Mouse (Mus musculus) MEL (cell line): ENCODE measurements around the gene Slc25a28. TPM values are rescaled to one million over a fixed set of nuclear protein-coding genes. Genes with fewer than 3 reads are reported as not detected.

ENCODE experiments used
- DNase-seq: peaks from one replicate; pipeline ENCODE4 v3.0.0; 2011; ENCODE audit warnings: low read depth, low spot score
- H3K27ac ChIP-seq: 2 replicates; pipeline ENCODE4 v1.5.1; 2012; ENCODE audit warnings: low read depth, mild to moderate bottlenecking, control low read depth, low read length, moderate library complexity; ENCODE audit not compliant: control insufficient read depth
- H3K27me3 ChIP-seq, 2 experiments: fragments of 150-350 bp in 1 of 2; sonication (generic) in 1 of 2; 2 replicates each; pipeline ENCODE4 v1.6.1; 2012; ENCODE audit warnings: low read length in 2 of 2, mild to moderate bottlenecking in 2 of 2, improper control_type of control experiment in 1 of 2, moderate library complexity in 1 of 2; ENCODE audit not compliant: insufficient read depth in 2 of 2, control insufficient read depth in 1 of 2
- H3K36me3 ChIP-seq, 2 experiments: 2 replicates each; pipeline ENCODE4 v1.6.1; 2012 to 2014; ENCODE audit warnings: low read length in 2 of 2, improper control_type of control experiment in 1 of 2, inconsistent platforms in 1 of 2, mild to moderate bottlenecking in 1 of 2; ENCODE audit not compliant: insufficient read depth in 2 of 2, control insufficient read depth in 1 of 2
- H3K4me1 ChIP-seq, 2 experiments: fragments of 150-350 bp in 1 of 2; sonication (generic) in 1 of 2; 2 replicates each; pipeline ENCODE4 v1.6.1; 2012; ENCODE audit warnings: low read length in 2 of 2, improper control_type of control experiment in 1 of 2, mild to moderate bottlenecking in 1 of 2; ENCODE audit not compliant: insufficient read depth in 2 of 2, control insufficient read depth in 1 of 2
- H3K4me3 ChIP-seq, 2 experiments: fragments of 150-350 bp in 1 of 2; sonication (generic) in 1 of 2; 2 replicates each; pipeline ENCODE4 v1.5.1; 2012; ENCODE audit warnings: low read depth in 2 of 2, low read length in 2 of 2, mild to moderate bottlenecking in 2 of 2, moderate library complexity in 2 of 2, control low read depth in 1 of 2, improper control_type of control experiment in 1 of 2; ENCODE audit not compliant: control insufficient read depth in 1 of 2, insufficient read depth in 1 of 2
- H3K79me2 ChIP-seq: 2 replicates; pipeline ENCODE4 v1.6.1; 2012; ENCODE audit warnings: mild to moderate bottlenecking, low read length, moderate library complexity; ENCODE audit not compliant: control insufficient read depth, poor library complexity, insufficient read depth
- H3K9ac ChIP-seq: 2 replicates; pipeline ENCODE4 v1.6.1; 2012; ENCODE audit warnings: low read depth, mild to moderate bottlenecking, control low read depth, low read length, moderate library complexity; ENCODE audit not compliant: control insufficient read depth, poor library complexity, severe bottlenecking
- H3K9me3 ChIP-seq: fragments of 150-350 bp; sonication (generic); replicated peaks from 2 replicates; pipeline ENCODE4 v1.6.1; 2012; ENCODE audit warnings: mild to moderate bottlenecking, low read length, improper control_type of control experiment, moderate library complexity; ENCODE audit not compliant: insufficient read depth
- BHLHE40 ChIP-seq: IDR thresholded peaks from 2 replicates; pipeline ENCODE4 v1.6.1; 2012; ENCODE audit warnings: low read depth, mild to moderate bottlenecking, inconsistent platforms, low read length, improper control_type of control experiment, borderline replicate concordance
- CHD1 ChIP-seq: IDR thresholded peaks from 2 replicates; pipeline ENCODE4 v1.6.1; 2012; ENCODE audit warnings: low read depth, mild to moderate bottlenecking, inconsistent platforms, low read length, improper control_type of control experiment
- CTCF ChIP-seq, 3 experiments: IDR thresholded peaks in 2 of 3; conservative IDR thresholded peaks in 1 of 3; 2 replicates each; pipeline ENCODE4 v1.5.1; 2011 to 2012; ENCODE audit warnings: low read length in 3 of 3, low read depth in 2 of 3, mild to moderate bottlenecking in 2 of 3, improper control_type of control experiment in 1 of 3, inconsistent platforms in 1 of 3, mixed read lengths in 1 of 3, moderate library complexity in 1 of 3; ENCODE audit not compliant: control insufficient read depth in 1 of 3, insufficient read depth in 1 of 3, poor library complexity in 1 of 3, severe bottlenecking in 1 of 3
- E2F4 ChIP-seq: IDR thresholded peaks from 2 replicates; pipeline ENCODE4 v1.6.1; 2011; ENCODE audit warnings: low read depth, low read length, improper control_type of control experiment, borderline replicate concordance
- EP300 ChIP-seq, 2 experiments: IDR thresholded peaks; 2 replicates each; pipeline ENCODE4 v1.6.1; 2011; ENCODE audit warnings: improper control_type of control experiment in 2 of 2, low read length in 2 of 2, low read depth in 1 of 2, mild to moderate bottlenecking in 1 of 2
- ETS1 ChIP-seq: IDR thresholded peaks from 2 replicates; pipeline ENCODE4 v1.6.1; 2012; ENCODE audit warnings: low read depth, mild to moderate bottlenecking, inconsistent platforms, low read length, improper control_type of control experiment, moderate library complexity
- GABPA ChIP-seq: IDR thresholded peaks from 2 replicates; pipeline ENCODE4 v1.6.1; 2012; ENCODE audit warnings: low read depth, mild to moderate bottlenecking, inconsistent platforms, low read length, improper control_type of control experiment, moderate library complexity
- GATA1 ChIP-seq: IDR thresholded peaks from 2 replicates; pipeline ENCODE4 v1.6.1; 2011; ENCODE audit warnings: low read depth, low read length, improper control_type of control experiment
- HCFC1 ChIP-seq: IDR thresholded peaks from 2 replicates; pipeline ENCODE4 v1.6.1; 2012; ENCODE audit warnings: low read depth, mild to moderate bottlenecking, inconsistent platforms, low read length, improper control_type of control experiment, moderate library complexity
- JUND ChIP-seq: IDR thresholded peaks from 2 replicates; pipeline ENCODE4 v1.6.1; 2011; ENCODE audit warnings: low read depth, mild to moderate bottlenecking, improper control_type of control experiment, low read length
- KAT2A ChIP-seq: conservative IDR thresholded peaks from 2 replicates; pipeline ENCODE4 v1.6.1; 2012; ENCODE audit warnings: low read depth, low read length, improper control_type of control experiment, inconsistent platforms
- MAX ChIP-seq: IDR thresholded peaks from 2 replicates; pipeline ENCODE4 v1.6.1; 2011; ENCODE audit warnings: low read length, improper control_type of control experiment
- MEF2A ChIP-seq: IDR thresholded peaks from 2 replicates; pipeline ENCODE4 v1.6.1; 2014; ENCODE audit warnings: low read depth, mild to moderate bottlenecking, inconsistent platforms, low read length, improper control_type of control experiment; ENCODE audit not compliant: poor library complexity, insufficient replicate concordance, severe bottlenecking; ENCODE audit errors: extremely low read depth
- MXI1 ChIP-seq: IDR thresholded peaks from 2 replicates; pipeline ENCODE4 v1.6.1; 2011; ENCODE audit warnings: mild to moderate bottlenecking, low read depth, low read length, improper control_type of control experiment
- MYB ChIP-seq: IDR thresholded peaks from 2 replicates; pipeline ENCODE4 v1.6.1; 2011; ENCODE audit warnings: mild to moderate bottlenecking, low read depth, low read length, improper control_type of control experiment
- NELFE ChIP-seq: IDR thresholded peaks from 2 replicates; pipeline ENCODE4 v1.6.1; 2011; ENCODE audit warnings: low read depth, low read length, improper control_type of control experiment
- POLR2A ChIP-seq, 2 experiments: IDR thresholded peaks; 2 replicates each; pipeline ENCODE4 v1.6.1; 2011 to 2012; ENCODE audit warnings: low read length in 2 of 2, mild to moderate bottlenecking in 2 of 2, control low read depth in 1 of 2, improper control_type of control experiment in 1 of 2, low read depth in 1 of 2, moderate library complexity in 1 of 2; ENCODE audit not compliant: control insufficient read depth in 1 of 2, insufficient read depth in 1 of 2, poor library complexity in 1 of 2
- POLR2AphosphoS2 ChIP-seq: IDR thresholded peaks from 2 replicates; pipeline ENCODE4 v1.6.1; 2011; ENCODE audit warnings: low read length, improper control_type of control experiment
- POLR2AphosphoS5 ChIP-seq: IDR thresholded peaks from 2 replicates; pipeline ENCODE4 v1.6.1; 2012; ENCODE audit warnings: low read depth, borderline replicate concordance, mild to moderate bottlenecking, inconsistent platforms, low read length, moderate library complexity, mixed read lengths
- RAD21 ChIP-seq: IDR thresholded peaks from 2 replicates; pipeline ENCODE4 v1.6.1; 2011; ENCODE audit warnings: mild to moderate bottlenecking, low read depth, low read length, improper control_type of control experiment
- RCOR1 ChIP-seq: IDR thresholded peaks from 2 replicates; pipeline ENCODE4 v1.6.1; 2012; ENCODE audit warnings: low read depth, mild to moderate bottlenecking, inconsistent platforms, low read length, improper control_type of control experiment
- SMC3 ChIP-seq: IDR thresholded peaks from 2 replicates; pipeline ENCODE4 v1.6.1; 2011; ENCODE audit warnings: low read depth, low read length, improper control_type of control experiment
- TAL1 ChIP-seq: IDR thresholded peaks from 2 replicates; pipeline ENCODE4 v1.6.1; 2012; ENCODE audit warnings: mild to moderate bottlenecking, inconsistent platforms, low read length, moderate library complexity, mixed read lengths
- TBP ChIP-seq: IDR thresholded peaks from 2 replicates; pipeline ENCODE4 v1.8.0; 2011; ENCODE audit warnings: low read depth, low read length, improper control_type of control experiment
- USF1 ChIP-seq: IDR thresholded peaks from 2 replicates; pipeline ENCODE4 v1.6.1; 2014; ENCODE audit warnings: low read depth, mild to moderate bottlenecking, inconsistent platforms, low read length, improper control_type of control experiment, moderate library complexity
- ZKSCAN1 ChIP-seq: IDR thresholded peaks from 2 replicates; pipeline ENCODE4 v1.6.1; 2012; ENCODE audit warnings: low read depth, mild to moderate bottlenecking, inconsistent platforms, low read length, improper control_type of control experiment, moderate library complexity
- ZMIZ1 ChIP-seq: IDR thresholded peaks from 2 replicates; pipeline ENCODE4 v1.6.1; 2012; ENCODE audit warnings: low read depth, mild to moderate bottlenecking, inconsistent platforms, low read length, improper control_type of control experiment, moderate library complexity
- ZNF384 ChIP-seq: IDR thresholded peaks from 2 replicates; pipeline ENCODE4 v1.6.1; 2012; ENCODE audit warnings: low read depth, mild to moderate bottlenecking, inconsistent platforms, low read length, improper control_type of control experiment
- polyA plus RNA-seq, 2 experiments: library from polyadenylated mRNA; stranded (reverse) in 1 of 2; unstranded in 1 of 2; fragments of >175 nt in 1 of 2; fragments of >200 nt in 1 of 2; gene quantifications; 2 replicates each; pipeline versions ENCODE4 v1.2.1 to v1.2.4; 2012; ENCODE audit warnings: low replicate concordance in 2 of 2, low read depth in 1 of 2; ENCODE audit not compliant: insufficient read length in 2 of 2, insufficient read depth in 1 of 2, missing spikeins in 1 of 2
- total RNA-seq: library from RNA; depleted of rRNA; stranded (reverse); fragments of 300-350 nt; gene quantifications from 2 replicates; pipeline ENCODE4 v1.2.3, GENCODE M21; 2012

Gene Slc25a28
- total and polyA plus RNA-seq, 3 experiments, result 58.2 to 110 TPM; not detected in 1

DNA sequence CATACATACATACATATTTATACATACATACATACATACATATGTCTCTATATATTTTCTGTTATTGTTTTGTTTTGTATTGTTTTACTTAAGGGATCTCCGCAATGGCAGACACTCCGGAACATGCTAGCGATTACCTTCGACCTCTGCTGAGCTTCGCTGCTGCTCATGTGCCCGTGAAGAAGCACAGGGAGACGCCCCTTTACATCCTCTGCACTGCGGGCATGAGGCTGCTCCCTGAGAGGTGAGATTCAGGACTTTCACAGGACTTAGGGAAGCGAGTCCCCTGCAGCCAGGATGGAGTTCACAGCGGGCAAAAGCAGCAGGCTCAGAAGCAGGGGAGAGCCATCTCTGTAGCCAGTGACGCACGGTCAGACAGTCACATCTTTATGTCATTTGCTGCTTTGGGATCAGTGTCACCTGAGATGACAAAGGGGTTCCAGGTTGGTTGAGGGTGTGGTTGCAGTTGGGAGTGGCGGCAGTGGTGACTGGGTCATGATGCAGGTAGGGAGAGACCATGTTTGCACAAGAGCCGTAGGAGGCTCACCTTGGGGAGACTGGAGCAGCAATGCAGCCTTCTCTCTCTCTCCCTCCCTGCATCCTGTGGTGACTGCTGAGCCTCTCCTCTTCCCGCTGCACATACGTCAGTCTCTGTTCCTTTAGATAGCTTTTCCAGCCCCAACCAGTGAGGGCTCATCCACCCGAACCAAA lies 30.3 kb upstream of the Slc25a28 start:
- Histone ChIP-seq H3K9me3 (no peaks in the 10 kb centered on the region), H3K36me3 (no peaks in the 10 kb centered on the region; a peak in 1 of 4 replicates), H3K27me3 (no peaks in the 10 kb centered on the region), H3K9ac (no peak overlapping the region), H3K4me3 (no peak overlapping the region), H3K79me2 (no peaks in the 10 kb centered on the region), H3K4me1 (no peaks in the 10 kb centered on the region), H3K27ac (no peak overlapping the region)
- TF ChIP-seq POLR2A (IDR thresholded peaks at IDR 0.05; ENCODE audit: control insufficient read depth in 1 of 2, insufficient read depth in 1 of 2, low read depth in 1 of 2, low read length in 2 of 2, poor library complexity in 1 of 2) (no peak), GABPA (no peak), NELFE (no peak), SMC3 (no peak), ZMIZ1 (no peak), BHLHE40 (no peak), RCOR1 (no peak), RAD21 (no peak), CTCF (IDR thresholded peaks at IDR 0.05 in 2 of 3, conservative IDR thresholded peaks at IDR 0.05 in 1 of 3; ENCODE audit: control insufficient read depth in 1 of 3, insufficient read depth in 1 of 3, low read depth in 2 of 3, low read length in 3 of 3, poor library complexity in 1 of 3, severe bottlenecking in 1 of 3) (no peak), CHD1 (no peak), MYB (no peak), POLR2AphosphoS5 (no peak), POLR2AphosphoS2 (no peak), ZKSCAN1 (no peak), MEF2A (no peak), HCFC1 (no peak)
- no peak for DNase-seq

DNA sequence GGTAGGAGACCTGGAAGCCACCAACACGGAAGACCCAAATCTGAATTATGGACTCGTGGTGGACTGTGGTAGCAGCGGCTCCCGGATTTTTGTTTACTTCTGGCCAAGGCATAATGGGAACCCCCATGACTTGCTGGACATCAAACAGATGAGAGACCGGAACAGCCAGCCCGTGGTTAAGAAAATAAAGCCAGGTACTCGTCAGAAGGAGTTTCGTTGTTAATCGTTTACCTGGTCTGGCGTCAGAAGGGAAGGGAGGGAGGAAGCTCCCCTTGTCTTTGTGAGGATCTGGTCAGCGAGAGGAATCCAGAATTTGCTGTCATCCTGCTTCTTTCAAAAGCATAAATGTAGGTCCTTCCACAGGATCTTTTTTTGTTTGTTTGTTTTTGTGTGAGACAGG lies 29.5 kb upstream of the Slc25a28 start:
- no peak for TF ChIP-seq MAX
- no peak for TF ChIP-seq JUND
- no peak for TF ChIP-seq POLR2AphosphoS2
- TF ChIP-seq TAL1, result no peak
- no peak for TF ChIP-seq KAT2A
- TF ChIP-seq EP300 (IDR thresholded peaks at IDR 0.05; ENCODE audit: low read depth in 1 of 2, low read length in 2 of 2), result no peak
- TF ChIP-seq E2F4, result no peak
- TF ChIP-seq MYB, result no peak
- TF ChIP-seq TBP, result no peak
- no peak for TF ChIP-seq MXI1
- TF ChIP-seq CTCF (IDR thresholded peaks at IDR 0.05 in 2 of 3, conservative IDR thresholded peaks at IDR 0.05 in 1 of 3; ENCODE audit: control insufficient read depth in 1 of 3, insufficient read depth in 1 of 3, low read depth in 2 of 3, low read length in 3 of 3, poor library complexity in 1 of 3, severe bottlenecking in 1 of 3), result no peak
- no peak for TF ChIP-seq HCFC1
- TF ChIP-seq ZNF384, result no peak
- no peak for TF ChIP-seq GATA1
- no peak for TF ChIP-seq ETS1
- TF ChIP-seq USF1, result no peak
- Histone ChIP-seq H3K27me3 (no peaks in the 10 kb centered on the region), H3K27ac (no peak overlapping the region), H3K79me2 (no peaks in the 10 kb centered on the region), H3K9me3 (no peaks in the 10 kb centered on the region), H3K4me1 (no peaks in the 10 kb centered on the region), H3K9ac (no peak overlapping the region), H3K4me3 (no peak overlapping the region), H3K36me3 (no peaks in the 10 kb centered on the region)
- DNase-seq, result no peak
